Mouse (Mus musculus): Measurements from ENCODE around the gene Acp7. TPM values are rescaled to one million over a fixed set of nuclear protein-coding genes. Genes with fewer than 3 reads are reported as not detected.

The Acp7 gene
- polyA plus RNA-seq, 1 experiment from 2014 or later = not detected

- DNase-seq (no peak), ATAC-seq (ENCODE audit: low FRiP score, low TSS enrichment) (no peak)
- Histone ChIP-seq H3K36me3 (ENCODE audit: control insufficient read depth, insufficient read depth, low read length) (peaks cover 73% of the 10 kb centered on the region), H3K4me2 (ENCODE audit: low read length) (no peak overlapping the region), H3K27ac (replicated peaks; ENCODE audit: low read depth, low read length) (no peak overlapping the region), H3K9ac (replicated peaks; ENCODE audit: low read length) (no peak overlapping the region), H3K4me3 (replicated peaks; ENCODE audit: low read depth, low read length) (no peak overlapping the region), H3K4me1 (ENCODE audit: control insufficient read depth, insufficient read depth, low read length) (no peaks in the 10 kb centered on the region), H3K9me3 (ENCODE audit: control insufficient read depth, low read length) (no peaks in the 10 kb centered on the region), H3K27me3 (ENCODE audit: control insufficient read depth, insufficient read depth, low read length) (no peaks in the 10 kb centered on the region)
- 92% methylated on average over 13 of the region's 13 CpGs for WGBS
Observed at GRCm38 (mm10) chr7:28562371-28562770, 68.8 kb downstream of the Acp7 start.

DNA sequence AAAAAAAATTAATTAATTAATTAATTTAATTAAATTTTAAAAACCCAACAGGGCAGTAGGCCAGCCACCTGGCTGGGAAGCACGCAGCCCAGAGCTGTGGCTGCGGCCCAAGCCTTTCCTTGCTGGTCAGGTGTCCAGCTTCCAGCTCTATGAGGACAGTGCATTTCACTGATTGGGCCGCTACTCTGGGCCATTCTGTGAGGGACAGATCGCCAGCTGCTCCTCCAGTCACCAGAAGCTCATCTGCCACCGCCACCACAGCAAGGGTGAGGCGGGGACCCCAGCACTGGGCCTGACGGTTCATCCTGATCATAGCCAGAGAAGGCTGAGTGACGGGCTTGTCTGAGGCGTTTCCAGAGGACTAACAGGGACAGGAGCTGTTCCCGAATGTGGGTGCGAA is 69.2 kb downstream of the Acp7 start:
- Histone ChIP-seq H3K27me3 (ENCODE audit: control insufficient read depth, insufficient read depth, low read length) (no peaks in the 10 kb centered on the region), H3K9me3 (ENCODE audit: control insufficient read depth, low read length) (no peaks in the 10 kb centered on the region), H3K4me3 (replicated peaks; ENCODE audit: low read depth, low read length) (no peak overlapping the region), H3K4me1 (ENCODE audit: control insufficient read depth, insufficient read depth, low read length) (no peaks in the 10 kb centered on the region), H3K4me2 (ENCODE audit: low read length) (no peak overlapping the region), H3K27ac (replicated peaks; ENCODE audit: low read depth, low read length) (no peak overlapping the region), H3K36me3 (ENCODE audit: control insufficient read depth, insufficient read depth, low read length) (peaks cover 69% of the 10 kb centered on the region), H3K9ac (replicated peaks; ENCODE audit: low read length) (no peak overlapping the region)
- 88% methylated on average over 11 of the region's 11 CpGs for WGBS
- ATAC-seq (ENCODE audit: low FRiP score, low TSS enrichment) (no peak), DNase-seq (no peak)

DNA sequence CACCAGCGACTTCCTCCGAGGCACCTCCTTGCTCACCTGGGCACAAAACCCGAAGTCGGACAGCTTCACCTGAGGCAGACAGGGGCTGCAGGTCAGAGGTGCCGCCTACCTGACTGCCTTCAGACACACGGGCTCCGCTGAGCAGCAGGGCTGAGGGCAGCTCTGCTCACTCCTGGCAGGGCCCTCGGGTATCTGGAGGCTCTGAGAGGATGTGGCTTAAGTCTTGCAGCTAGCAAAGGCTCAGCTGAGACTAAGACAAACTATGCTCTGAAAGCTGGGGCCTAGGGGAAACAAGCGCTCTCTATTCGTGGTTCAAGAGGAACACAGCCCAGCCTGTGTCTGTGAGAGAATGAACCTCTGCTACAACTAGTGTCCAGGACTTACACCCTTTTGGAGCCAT is 70.3 kb downstream of the Acp7 start:
- H3K9ac ChIP-seq (replicated peaks; ENCODE audit: low read length) = no peak overlapping the region
- no peaks in the 10 kb centered on the region for H3K9me3 ChIP-seq (ENCODE audit: control insufficient read depth, low read length)
- WGBS = 93% methylated on average over 10 of the region's 10 CpGs
- H3K4me2 ChIP-seq (ENCODE audit: low read length) = no peak overlapping the region
- no peaks in the 10 kb centered on the region for H3K27me3 ChIP-seq (ENCODE audit: control insufficient read depth, insufficient read depth, low read length)
- DNase-seq = no peak
- no peak overlapping the region for H3K4me3 ChIP-seq (replicated peaks; ENCODE audit: low read depth, low read length)
- peaks cover 4% of the 10 kb centered on the region; the same call in 1 of the 2 replicates for H3K4me1 ChIP-seq (ENCODE audit: control insufficient read depth, insufficient read depth, low read length)
- H3K27ac ChIP-seq (replicated peaks; ENCODE audit: low read depth, low read length) = no peak overlapping the region
- H3K36me3 ChIP-seq (ENCODE audit: control insufficient read depth, insufficient read depth, low read length) = peaks cover 58% of the 10 kb centered on the region
- no peak for ATAC-seq (ENCODE audit: low FRiP score, low TSS enrichment)

GRCm38 (mm10) chr7:28558486-28558885 is 72.6 kb downstream of the Acp7 start:
- no peaks in the 10 kb centered on the region for H3K9me3 ChIP-seq (ENCODE audit: control insufficient read depth, low read length)
- no peak overlapping the region for H3K4me3 ChIP-seq (replicated peaks; ENCODE audit: low read depth, low read length)
- peaks cover 34% of the 10 kb centered on the region for H3K36me3 ChIP-seq (ENCODE audit: control insufficient read depth, insufficient read depth, low read length)
- 86% methylated on average over 4 of the region's 4 CpGs for WGBS
- no peak overlapping the region for H3K27ac ChIP-seq (replicated peaks; ENCODE audit: low read depth, low read length)
- ATAC-seq (ENCODE audit: low FRiP score, low TSS enrichment) (no peak), DNase-seq (no peak)
- H3K4me2 ChIP-seq (ENCODE audit: low read length) = no peak overlapping the region
- no peaks in the 10 kb centered on the region for H3K27me3 ChIP-seq (ENCODE audit: control insufficient read depth, insufficient read depth, low read length)
- H3K9ac ChIP-seq (replicated peaks; ENCODE audit: low read length) = no peak overlapping the region
- peaks cover 4% of the 10 kb centered on the region; the same call in 1 of the 2 replicates for H3K4me1 ChIP-seq (ENCODE audit: control insufficient read depth, insufficient read depth, low read length)

DNA sequence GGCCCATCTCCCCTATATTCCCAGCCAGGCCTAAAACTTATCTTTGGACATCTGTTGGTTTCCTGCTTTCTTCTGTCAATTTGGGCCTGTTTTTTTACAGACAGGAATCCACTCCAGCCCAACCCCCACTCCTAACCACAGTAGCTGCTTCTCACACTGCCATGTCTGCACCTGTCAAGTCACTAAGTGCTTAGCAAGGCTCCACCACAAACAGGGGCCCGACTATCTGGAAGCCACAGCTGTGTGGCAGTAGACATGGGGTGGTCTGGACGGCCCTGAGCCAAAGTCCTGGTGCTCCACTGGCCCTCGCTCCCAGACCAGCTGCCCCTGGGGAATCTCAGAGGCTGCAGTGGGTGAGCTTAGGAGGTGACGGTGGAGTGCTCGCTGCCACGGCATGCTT is 73.4 kb downstream of the Acp7 start:
- Histone ChIP-seq H3K9ac (replicated peaks; ENCODE audit: low read length) (no peak overlapping the region), H3K27me3 (ENCODE audit: control insufficient read depth, insufficient read depth, low read length) (no peaks in the 10 kb centered on the region), H3K4me3 (replicated peaks; ENCODE audit: low read depth, low read length) (no peak overlapping the region), H3K27ac (replicated peaks; ENCODE audit: low read depth, low read length) (no peak overlapping the region), H3K4me1 (ENCODE audit: control insufficient read depth, insufficient read depth, low read length) (peaks cover 4% of the 10 kb centered on the region; the same call in 1 of the 2 replicates), H3K4me2 (ENCODE audit: low read length) (no peak overlapping the region), H3K9me3 (ENCODE audit: control insufficient read depth, low read length) (no peaks in the 10 kb centered on the region), H3K36me3 (ENCODE audit: control insufficient read depth, insufficient read depth, low read length) (peaks cover 28% of the 10 kb centered on the region)
- 85% methylated on average over 6 of the region's 6 CpGs for WGBS
- no peak for DNase-seq
- ATAC-seq (ENCODE audit: low FRiP score, low TSS enrichment) = no peak

Small RNA genes within 50 kb of the gene (microRNA-seq; reads per million reads assigned to microRNA genes)
- gene Mir7049 = 1.0 reads per million

Other genes starting within 250 kb of the Acp7 start
- gene Med29, start 238.6 kb downstream of the Acp7 start, polyA plus RNA-seq (2014; fragmentation: Nextera tagmentation; extraction: Ambion mirVana) = 38.3 and 47.9 TPM in 2 replicates
- 78.0 and 81.9 TPM in 2 replicates for gene Paf1, start 238.4 kb downstream of the Acp7 start, polyA plus RNA-seq (2014; fragmentation: Nextera tagmentation; extraction: Ambion mirVana)
- gene Gmfg, start 193.9 kb downstream of the Acp7 start, polyA plus RNA-seq (2014; fragmentation: Nextera tagmentation; extraction: Ambion mirVana) = 1.7 and 5.1 TPM in 2 replicates
- 18.3 and 19.9 TPM in 2 replicates for gene Lrfn1, start 179.4 kb downstream of the Acp7 start, polyA plus RNA-seq (2014; fragmentation: Nextera tagmentation; extraction: Ambion mirVana)
- not detected in 2 replicates for gene Ifnl2, start 120.9 kb downstream of the Acp7 start, polyA plus RNA-seq (2014; fragmentation: Nextera tagmentation; extraction: Ambion mirVana)
- gene Ifnl3, start 108.5 kb downstream of the Acp7 start, polyA plus RNA-seq (2014; fragmentation: Nextera tagmentation; extraction: Ambion mirVana) = not detected in 2 replicates
- not detected in 2 replicates for gene Sycn, start 90.4 kb downstream of the Acp7 start, polyA plus RNA-seq (2014; fragmentation: Nextera tagmentation; extraction: Ambion mirVana)
- gene Nccrp1, start 84.1 kb downstream of the Acp7 start, polyA plus RNA-seq (2014; fragmentation: Nextera tagmentation; extraction: Ambion mirVana) = 0.13 TPM in 1 of 2 replicates, not detected in the other
- 27.2 and 29.5 TPM in 2 replicates for gene Samd4b, start 33.2 kb downstream of the Acp7 start, polyA plus RNA-seq (2014; fragmentation: Nextera tagmentation; extraction: Ambion mirVana)
- gene Pak4, start 33.1 kb downstream of the Acp7 start, polyA plus RNA-seq (2014; fragmentation: Nextera tagmentation; extraction: Ambion mirVana) = 12.3 and 15.6 TPM in 2 replicates
- 7.8 and 10.6 TPM in 2 replicates for gene Fbxo27, start 61.5 kb upstream of the Acp7 start, polyA plus RNA-seq (2014; fragmentation: Nextera tagmentation; extraction: Ambion mirVana)
- gene Fbxo17, start 85.5 kb upstream of the Acp7 start, polyA plus RNA-seq (2014; fragmentation: Nextera tagmentation; extraction: Ambion mirVana) = 1.6 and 2.9 TPM in 2 replicates
- gene Mrps12, start 110.5 kb upstream of the Acp7 start, polyA plus RNA-seq (2014; fragmentation: Nextera tagmentation; extraction: Ambion mirVana) = 108 and 128 TPM in 2 replicates
- gene Sars2, start 110.7 kb upstream of the Acp7 start, polyA plus RNA-seq (2014; fragmentation: Nextera tagmentation; extraction: Ambion mirVana) = 16.8 TPM in 2 replicates
- 0.22 TPM in 1 of 2 replicates, not detected in the other for gene Ccer2, start 124.8 kb upstream of the Acp7 start, polyA plus RNA-seq (2014; fragmentation: Nextera tagmentation; extraction: Ambion mirVana)
- gene Sirt2, start 135.4 kb upstream of the Acp7 start, polyA plus RNA-seq (2014; fragmentation: Nextera tagmentation; extraction: Ambion mirVana) = 104 and 110 TPM in 2 replicates
- gene Nfkbib, start 136.2 kb upstream of the Acp7 start, polyA plus RNA-seq (2014; fragmentation: Nextera tagmentation; extraction: Ambion mirVana) = 55.9 and 66.2 TPM in 2 replicates
- gene Rinl, start 157.6 kb upstream of the Acp7 start, polyA plus RNA-seq (2014; fragmentation: Nextera tagmentation; extraction: Ambion mirVana) = 1.1 and 2.4 TPM in 2 replicates
- 168 and 170 TPM in 2 replicates for gene Hnrnpl, start 177.2 kb upstream of the Acp7 start, polyA plus RNA-seq (2014; fragmentation: Nextera tagmentation; extraction: Ambion mirVana)
- 62.4 and 78.1 TPM in 2 replicates for gene Ech1, start 193.9 kb upstream of the Acp7 start, polyA plus RNA-seq (2014; fragmentation: Nextera tagmentation; extraction: Ambion mirVana)
- gene Lgals4, start 202.5 kb upstream of the Acp7 start, polyA plus RNA-seq (2014; fragmentation: Nextera tagmentation; extraction: Ambion mirVana) = 1.7 and 3.3 TPM in 2 replicates
- gene Lgals7, start 232.5 kb upstream of the Acp7 start, polyA plus RNA-seq (2014; fragmentation: Nextera tagmentation; extraction: Ambion mirVana) = 7.9 and 22.6 TPM in 2 replicates

Measured in midbrain, embryonic 14.5 days (tissue).